Mouse (Mus musculus): ENCODE data around the gene Celf2. TPM values are rescaled to one million over a fixed set of nuclear protein-coding genes. Genes with fewer than 3 reads are reported as not detected.
"Not testable (repeated sequence)": the region's sequence is repeated elsewhere in the genome, so short reads cannot be mapped to it uniquely, and the experiment has no call there.

Gene Celf2
- 49.4 and 52.6 TPM in 2 replicates for polyA plus RNA-seq (2015; fragmentation: Nextera tagmentation; extraction: Ambion mirVana)

DNA sequence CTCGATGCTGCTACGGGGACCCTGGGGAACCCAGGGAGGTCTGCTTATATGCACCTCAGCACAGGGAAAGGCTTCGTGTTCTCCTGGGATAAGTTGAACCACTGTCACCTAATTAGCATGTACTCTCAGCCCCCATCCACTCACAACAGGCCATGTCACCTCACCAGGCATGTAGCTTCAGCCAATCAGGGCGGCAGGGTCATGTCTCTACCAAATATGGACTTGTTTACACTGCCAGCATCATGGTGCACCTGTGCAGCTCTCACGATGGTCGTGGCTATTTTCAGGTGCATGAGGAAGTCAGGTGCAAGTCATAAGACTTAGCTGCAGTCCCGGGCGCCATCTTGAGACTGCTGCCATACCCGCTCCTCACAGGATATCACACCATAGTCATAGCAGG is at the start of gene Celf2:
Gene Celf2, minus strand, starts transcription at position 101 of the 400 bp plus-strand sequence.
- not testable (repeated sequence) for H3K27me3 ChIP-seq (ENCODE audit: control insufficient read depth, insufficient read depth, low read length); H3K27ac ChIP-seq (ENCODE audit: low read length); H3K4me1 ChIP-seq (ENCODE audit: control insufficient read depth, insufficient read depth, low read length); H3K36me3 ChIP-seq (ENCODE audit: control insufficient read depth, insufficient read depth, low read length); H3K4me2 ChIP-seq (ENCODE audit: low read depth, low read length); ATAC-seq (ENCODE audit: insufficient read depth, low FRiP score); H3K9me3 ChIP-seq (replicated peaks; ENCODE audit: control insufficient read depth, low read length); H3K4me3 ChIP-seq (replicated peaks; ENCODE audit: low read length); H3K9ac ChIP-seq (ENCODE audit: low read length)
- WGBS, result 86% methylated on average over 9 of the region's 9 CpGs

DNA sequence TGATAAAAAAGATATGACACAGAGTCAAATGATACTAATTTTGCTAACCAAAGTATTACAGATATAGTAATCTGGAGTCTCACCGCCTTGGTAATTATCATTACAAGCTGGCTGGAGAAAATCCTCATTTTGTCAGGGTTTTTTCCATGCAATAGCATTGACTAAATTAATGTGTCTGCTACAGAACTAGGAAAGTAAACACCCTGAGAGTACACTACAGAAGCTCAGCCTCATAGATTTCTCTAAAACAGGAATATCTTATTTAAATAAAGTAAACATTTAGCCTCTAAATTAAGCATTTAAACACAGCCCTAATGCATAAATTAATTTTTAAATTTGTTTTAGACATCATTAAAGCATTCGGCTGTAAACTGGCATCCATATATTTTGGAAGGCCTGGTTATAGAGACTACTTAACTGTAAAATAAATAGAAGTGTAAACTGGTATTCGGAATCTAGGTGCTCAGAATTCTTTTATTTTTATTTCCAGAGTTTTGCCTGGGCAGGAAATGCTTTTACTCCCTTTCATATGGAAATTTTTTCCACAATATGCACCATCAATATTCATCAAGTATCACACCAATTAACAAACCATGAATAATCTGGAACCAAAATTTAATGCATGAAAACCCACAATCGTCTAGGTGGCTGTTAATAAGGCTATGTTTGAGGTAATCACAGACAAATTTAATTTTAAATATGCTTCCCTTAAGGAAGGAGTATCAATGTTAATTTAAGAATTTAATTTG is 46.0 kb upstream of the Celf2 start:
- no peak overlapping the region for H3K4me3 ChIP-seq (replicated peaks; ENCODE audit: low read length)
- WGBS, result 78% methylated on average over 4 of the region's 4 CpGs
- no peak overlapping the region for H3K4me2 ChIP-seq (ENCODE audit: low read depth, low read length)
- H3K9me3 ChIP-seq (replicated peaks; ENCODE audit: control insufficient read depth, low read length), result no peaks in the 10 kb centered on the region
- H3K4me1 ChIP-seq (ENCODE audit: control insufficient read depth, insufficient read depth, low read length), result no peaks in the 10 kb centered on the region
- no peak overlapping the region for H3K9ac ChIP-seq (ENCODE audit: low read length)
- no peaks in the 10 kb centered on the region for H3K27me3 ChIP-seq (ENCODE audit: control insufficient read depth, insufficient read depth, low read length)
- H3K36me3 ChIP-seq (ENCODE audit: control insufficient read depth, insufficient read depth, low read length), result no peaks in the 10 kb centered on the region
- ATAC-seq (ENCODE audit: insufficient read depth, low FRiP score), result no peak
- H3K27ac ChIP-seq (ENCODE audit: low read length), result no peak overlapping the region

DNA sequence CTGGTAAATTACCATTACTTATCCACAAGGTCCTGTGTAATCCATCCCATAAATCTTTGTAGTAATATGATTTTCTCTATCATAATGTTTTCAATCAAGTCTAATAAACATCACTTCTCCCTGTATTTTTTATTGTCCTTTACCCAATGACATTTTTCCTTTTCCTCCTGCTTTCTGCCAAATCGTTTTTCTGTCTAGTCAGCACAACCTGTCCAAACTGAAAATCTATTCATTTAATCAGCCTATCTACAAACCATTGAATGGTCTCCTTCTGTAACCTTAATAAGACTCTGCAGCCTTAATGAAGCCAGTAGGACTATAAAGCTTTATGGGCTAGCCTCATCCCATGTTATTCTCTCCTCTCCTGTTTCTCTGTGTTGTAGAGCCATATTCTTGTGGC is 45.2 kb upstream of the Celf2 start:
- Histone ChIP-seq H3K9ac (ENCODE audit: low read length) (no peak overlapping the region), H3K27ac (ENCODE audit: low read length) (no peak overlapping the region), H3K4me2 (ENCODE audit: low read depth, low read length) (no peak overlapping the region), H3K9me3 (replicated peaks; ENCODE audit: control insufficient read depth, low read length) (no peaks in the 10 kb centered on the region), H3K4me1 (ENCODE audit: control insufficient read depth, insufficient read depth, low read length) (no peaks in the 10 kb centered on the region), H3K27me3 (ENCODE audit: control insufficient read depth, insufficient read depth, low read length) (no peaks in the 10 kb centered on the region), H3K4me3 (replicated peaks; ENCODE audit: low read length) (no peak overlapping the region), H3K36me3 (ENCODE audit: control insufficient read depth, insufficient read depth, low read length) (no peaks in the 10 kb centered on the region)
- 68% methylated on average over 1 of the region's 1 CpGs for WGBS
- ATAC-seq (ENCODE audit: insufficient read depth, low FRiP score), result no peak

DNA sequence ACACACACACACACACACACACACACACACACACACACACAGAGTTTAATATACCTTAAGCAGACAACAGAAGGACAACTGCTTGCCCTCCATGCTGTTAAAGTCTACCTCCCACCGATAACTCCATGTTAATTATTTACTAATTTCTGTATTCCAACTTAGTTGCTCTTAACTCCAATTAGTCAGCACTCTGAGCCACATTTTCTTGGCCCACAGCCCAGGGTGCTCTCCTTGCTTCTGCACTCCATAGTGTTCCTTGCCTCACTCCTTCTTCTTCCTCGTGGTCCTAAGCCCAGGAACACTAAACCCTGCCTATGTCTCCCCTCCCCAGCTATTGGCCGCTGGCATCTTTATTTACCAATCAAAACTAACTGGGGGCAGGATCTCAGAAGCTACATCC is 43.5 kb upstream of the Celf2 start:
- H3K36me3 ChIP-seq (ENCODE audit: control insufficient read depth, insufficient read depth, low read length), result no peaks in the 10 kb centered on the region
- no peak overlapping the region for H3K4me2 ChIP-seq (ENCODE audit: low read depth, low read length)
- H3K4me1 ChIP-seq (ENCODE audit: control insufficient read depth, insufficient read depth, low read length), result no peaks in the 10 kb centered on the region
- no peaks in the 10 kb centered on the region for H3K27me3 ChIP-seq (ENCODE audit: control insufficient read depth, insufficient read depth, low read length)
- H3K27ac ChIP-seq (ENCODE audit: low read length), result no peak overlapping the region
- no peak overlapping the region for H3K4me3 ChIP-seq (replicated peaks; ENCODE audit: low read length)
- H3K9me3 ChIP-seq (replicated peaks; ENCODE audit: control insufficient read depth, low read length), result no peaks in the 10 kb centered on the region
- no peak overlapping the region for H3K9ac ChIP-seq (ENCODE audit: low read length)
- 58% methylated on average over 3 of the region's 3 CpGs for WGBS
- ATAC-seq (ENCODE audit: insufficient read depth, low FRiP score), result no peak

DNA sequence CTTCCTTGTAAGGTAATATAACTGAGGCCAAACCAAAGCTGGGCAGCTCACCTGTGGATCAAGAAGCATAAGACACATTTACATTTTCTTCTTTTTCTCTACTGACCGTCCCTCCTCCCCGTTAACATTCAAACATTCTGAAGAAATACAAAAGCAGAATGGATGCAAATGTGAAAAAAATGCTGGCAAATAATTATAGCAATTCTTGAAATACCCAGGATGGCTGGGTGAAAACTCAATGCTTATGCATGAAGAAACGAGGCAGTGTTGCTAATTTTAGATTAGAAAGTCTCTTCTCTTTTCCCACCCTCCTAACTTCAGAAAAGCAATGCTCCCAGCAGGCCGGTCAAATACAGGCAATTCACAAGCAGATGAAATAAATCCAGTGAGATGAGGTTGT is 39.5 kb upstream of the Celf2 start:
- no peak overlapping the region for H3K27ac ChIP-seq (ENCODE audit: low read length)
- 68% methylated on average over 4 of the region's 4 CpGs for WGBS
- ATAC-seq (ENCODE audit: insufficient read depth, low FRiP score), result no peak

DNA sequence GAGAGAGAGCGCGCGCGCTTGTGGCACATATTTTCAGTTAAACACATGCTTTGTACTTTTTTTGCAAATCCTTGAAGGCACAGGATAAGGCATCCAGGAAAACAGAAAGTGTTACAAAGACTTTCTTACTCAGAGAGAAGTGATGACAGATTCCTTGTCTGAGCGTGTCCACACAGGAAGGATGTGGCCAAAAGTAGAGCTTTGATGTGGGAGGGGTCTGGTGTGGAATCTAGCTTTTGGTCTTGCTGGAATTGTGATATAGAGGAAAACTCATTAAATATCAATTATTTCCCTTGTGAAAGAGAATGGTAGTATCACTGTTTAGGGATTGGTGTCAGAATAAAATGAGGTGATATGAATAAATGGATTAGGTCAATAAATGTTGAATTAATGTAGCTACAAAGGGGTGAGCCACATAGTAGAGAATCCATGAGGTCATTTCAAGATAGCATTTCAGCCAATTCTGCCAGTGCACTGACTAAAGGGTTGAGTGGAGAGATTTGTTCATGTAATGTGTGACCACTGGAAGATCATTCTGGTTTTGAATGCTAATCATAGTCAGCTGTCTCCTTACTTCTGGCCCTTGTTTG is 25.3 kb upstream of the Celf2 start:
- Histone ChIP-seq H3K27me3 (ENCODE audit: control insufficient read depth, insufficient read depth, low read length) (no peaks in the 10 kb centered on the region), H3K9me3 (replicated peaks; ENCODE audit: control insufficient read depth, low read length) (no peaks in the 10 kb centered on the region; the same call in 1 of the 2 replicates), H3K27ac (ENCODE audit: low read length) (no peak overlapping the region), H3K36me3 (ENCODE audit: control insufficient read depth, insufficient read depth, low read length) (no peaks in the 10 kb centered on the region), H3K4me2 (ENCODE audit: low read depth, low read length) (no peak overlapping the region), H3K4me1 (ENCODE audit: control insufficient read depth, insufficient read depth, low read length) (no peaks in the 10 kb centered on the region), H3K4me3 (replicated peaks; ENCODE audit: low read length) (no peak overlapping the region), H3K9ac (ENCODE audit: low read length) (no peak overlapping the region)
- 94% methylated on average over 5 of the region's 5 CpGs for WGBS
- no peak for ATAC-seq (ENCODE audit: insufficient read depth, low FRiP score)

More for the DNA sequence above, 39.5 kb upstream of the Celf2 start:
- H3K9ac ChIP-seq (ENCODE audit: low read length), result no peak overlapping the region
- H3K4me1 ChIP-seq (ENCODE audit: control insufficient read depth, insufficient read depth, low read length), result no peaks in the 10 kb centered on the region
- no peak overlapping the region for H3K4me3 ChIP-seq (replicated peaks; ENCODE audit: low read length)
- no peaks in the 10 kb centered on the region for H3K36me3 ChIP-seq (ENCODE audit: control insufficient read depth, insufficient read depth, low read length)
- H3K27me3 ChIP-seq (ENCODE audit: control insufficient read depth, insufficient read depth, low read length), result no peaks in the 10 kb centered on the region
- H3K9me3 ChIP-seq (replicated peaks; ENCODE audit: control insufficient read depth, low read length), result no peaks in the 10 kb centered on the region
- no peak overlapping the region for H3K4me2 ChIP-seq (ENCODE audit: low read depth, low read length)

DNA sequence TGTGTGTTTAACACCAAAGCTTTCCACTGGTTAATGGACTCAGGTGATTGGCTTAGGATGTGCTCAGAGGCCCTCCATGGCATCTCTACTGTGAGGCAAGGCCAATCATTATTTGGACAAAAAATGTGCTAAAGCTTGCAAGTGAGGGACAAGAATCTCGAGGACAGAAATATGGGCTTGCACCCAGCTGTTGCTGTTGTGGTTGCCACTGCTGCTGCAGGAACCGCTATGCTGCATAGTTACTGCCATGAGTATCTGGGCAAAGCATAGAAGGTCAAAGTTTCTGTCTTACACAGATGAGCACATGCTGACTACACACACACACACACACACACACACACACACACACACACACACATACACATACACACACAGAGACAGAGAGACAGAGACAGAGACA is 24.8 kb upstream of the Celf2 start:
- Histone ChIP-seq H3K36me3 (ENCODE audit: control insufficient read depth, insufficient read depth, low read length) (no peaks in the 10 kb centered on the region), H3K27ac (ENCODE audit: low read length) (no peak overlapping the region), H3K4me3 (replicated peaks; ENCODE audit: low read length) (no peak overlapping the region), H3K27me3 (ENCODE audit: control insufficient read depth, insufficient read depth, low read length) (no peaks in the 10 kb centered on the region), H3K9me3 (replicated peaks; ENCODE audit: control insufficient read depth, low read length) (no peaks in the 10 kb centered on the region; the same call in 1 of the 2 replicates), H3K4me2 (ENCODE audit: low read depth, low read length) (no peak overlapping the region), H3K9ac (ENCODE audit: low read length) (no peak overlapping the region), H3K4me1 (ENCODE audit: control insufficient read depth, insufficient read depth, low read length) (no peaks in the 10 kb centered on the region)
- no peak for ATAC-seq (ENCODE audit: insufficient read depth, low FRiP score)
- 78% methylated on average over 2 of the region's 2 CpGs for WGBS

DNA sequence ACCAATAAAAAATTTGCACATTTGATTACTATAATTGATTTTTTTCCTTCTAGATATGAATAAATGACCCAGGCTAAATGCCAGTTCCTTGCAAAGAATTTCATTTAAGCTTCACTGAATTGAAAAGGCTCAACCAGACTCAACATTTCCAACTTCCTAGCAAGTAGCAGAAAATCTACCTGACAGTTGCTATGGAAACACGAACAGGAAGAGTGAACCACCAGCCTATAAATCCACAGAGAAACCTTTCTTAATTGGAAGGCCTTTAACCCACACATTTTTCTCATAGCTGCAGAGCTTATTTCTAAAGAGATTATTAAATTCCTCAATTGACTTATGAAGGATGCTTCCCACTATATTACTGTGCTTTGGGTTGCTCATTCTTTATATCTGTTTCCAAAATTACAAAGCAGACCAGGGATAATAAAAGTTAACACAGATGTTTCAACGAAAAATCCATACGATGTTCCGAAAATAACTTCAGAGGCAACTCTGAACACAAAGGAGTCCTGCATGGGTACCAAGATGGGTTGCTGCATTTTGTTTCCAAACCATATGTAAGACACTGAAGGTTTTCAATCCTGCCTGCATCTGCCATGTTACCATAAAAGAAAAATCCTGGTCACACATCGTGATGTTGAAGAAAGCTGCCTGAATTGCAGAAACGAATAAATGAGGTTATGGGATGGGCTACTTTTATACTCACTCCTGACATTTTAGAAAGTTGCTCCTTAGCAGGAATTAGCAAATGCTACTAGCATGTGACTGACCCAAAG is 22.0 kb upstream of the Celf2 start:
- H3K9ac ChIP-seq (ENCODE audit: low read length), result no peak overlapping the region
- no peak overlapping the region for H3K4me2 ChIP-seq (ENCODE audit: low read depth, low read length)

More for the DNA sequence above, 22.0 kb upstream of the Celf2 start:
- 78% methylated on average over 6 of the region's 6 CpGs for WGBS
- no peak for ATAC-seq (ENCODE audit: insufficient read depth, low FRiP score)
- no peak overlapping the region for H3K27ac ChIP-seq (ENCODE audit: low read length)
- H3K9me3 ChIP-seq (replicated peaks; ENCODE audit: control insufficient read depth, low read length), result no peaks in the 10 kb centered on the region
- H3K4me3 ChIP-seq (replicated peaks; ENCODE audit: low read length), result no peak overlapping the region
- H3K27me3 ChIP-seq (ENCODE audit: control insufficient read depth, insufficient read depth, low read length), result no peaks in the 10 kb centered on the region
- H3K36me3 ChIP-seq (ENCODE audit: control insufficient read depth, insufficient read depth, low read length), result no peaks in the 10 kb centered on the region
- H3K4me1 ChIP-seq (ENCODE audit: control insufficient read depth, insufficient read depth, low read length), result no peaks in the 10 kb centered on the region
